Mouse (Mus musculus) kidney, postnatal 0 days (tissue): Measurements from ENCODE around the gene Ttc9b. TPM values are rescaled to one million over a fixed set of nuclear protein-coding genes. Genes with fewer than 3 reads are reported as not detected.
"Not testable (repeated sequence)": the region's sequence is repeated elsewhere in the genome, so short reads cannot be mapped to it uniquely, and the experiment has no call there.

ENCODE experiments used
- ATAC-seq: fragments of 200-750 bp; cut with Nextera tagmentation; replicated peaks from 2 replicates; pipeline ENCODE4 v1.8.0; 2017; ENCODE audit warnings: low read depth, moderate number of reproducible peaks, moderate TSS enrichment, moderate library complexity; ENCODE audit not compliant: low FRiP score
- DNase-seq: peaks from one replicate; pipeline ENCODE4 v3.0.0-alpha.2; 2016; ENCODE audit warnings: low spot score
- H3K27ac ChIP-seq: fragments of 300-500 bp; sonication (generic); 2 replicates; pipeline ENCODE4 v1.5.1; 2014; ENCODE audit warnings: mild to moderate bottlenecking
- H3K27me3 ChIP-seq: fragments of 300-500 bp; sonication (generic); 2 replicates; pipeline ENCODE4 v1.6.1; 2014; ENCODE audit warnings: low read length, mixed read lengths; ENCODE audit not compliant: insufficient read depth
- H3K36me3 ChIP-seq: fragments of 300-500 bp; sonication (generic); 2 replicates; pipeline ENCODE4 v1.6.1; 2014; ENCODE audit warnings: low read length, mixed read lengths; ENCODE audit not compliant: insufficient read depth
- H3K4me1 ChIP-seq: fragments of 300-500 bp; sonication (generic); replicated peaks from 2 replicates; pipeline ENCODE4 v1.6.1; 2014; ENCODE audit warnings: antibody characterized with exemption, low read length, mixed read lengths; ENCODE audit not compliant: insufficient read depth
- H3K4me2 ChIP-seq: fragments of 300-500 bp; sonication (generic); 2 replicates; pipeline ENCODE4 v1.6.1; 2014; ENCODE audit warnings: mild to moderate bottlenecking, low read length, moderate library complexity, mixed read lengths
- H3K4me3 ChIP-seq: fragments of 300-500 bp; sonication (generic); replicated peaks from 2 replicates; pipeline ENCODE4 v1.5.1; 2014; ENCODE audit warnings: low read depth, low read length
- H3K9ac ChIP-seq: fragments of 300-500 bp; sonication (generic); 2 replicates; pipeline ENCODE4 v1.6.1; 2014; ENCODE audit warnings: low read depth, low read length
- H3K9me3 ChIP-seq: fragments of 300-500 bp; sonication (generic); replicated peaks from 2 replicates; pipeline ENCODE4 v1.6.1; 2016; ENCODE audit warnings: low read length, inconsistent platforms, mixed read lengths
- CTCF ChIP-seq: IDR thresholded peaks from 2 replicates; pipeline ENCODE4 v1.5.1; 2016; ENCODE audit warnings: antibody characterized with exemption, low read depth, mild to moderate bottlenecking, moderate library complexity
- WGBS: fragments of 180-500 bp; shearing (Covaris S2); extraction: QIAGEN DNeasy Blood & Tissue Kit; methylation state at CpG from one replicate; pipeline ENCODE4 v1.1.7; 2014; 5-methylcytosine and 5-hydroxymethylcytosine counted together
- polyA plus RNA-seq: library from polyadenylated mRNA; unstranded; fragments of >200 nt; fragmentation: Nextera tagmentation; extraction: Ambion mirVana; gene quantifications from 2 replicates; pipeline ENCODE4 v1.2.1, GENCODE M21; 2015

The Ttc9b gene
- polyA plus RNA-seq, 1 experiment from 2014 or later: not detected

GRCm38 (mm10) chr7:27613751-27614499 is 39.8 kb upstream of the Ttc9b start:
- peaks cover 43% of the 10 kb centered on the region for H3K36me3 ChIP-seq
- 76% methylated on average over 8 of the region's 8 CpGs for WGBS
- no peak for ATAC-seq

GRCm38 (mm10) chr7:27621028-27621427 is 32.7 kb upstream of the Ttc9b start:
- no peak overlapping the region for H3K9ac ChIP-seq
- TF ChIP-seq CTCF: no peak
- H3K36me3 ChIP-seq: peaks cover 80% of the 10 kb centered on the region
- WGBS: 74% methylated on average over 6 of the region's 6 CpGs
- no peak overlapping the region for H3K4me2 ChIP-seq
- no peaks in the 10 kb centered on the region for H3K9me3 ChIP-seq
- no peak overlapping the region for H3K4me3 ChIP-seq
- ATAC-seq (no peak), DNase-seq (no peak)
- no peak overlapping the region for H3K27ac ChIP-seq
- H3K4me1 ChIP-seq: no peaks in the 10 kb centered on the region
- no peaks in the 10 kb centered on the region for H3K27me3 ChIP-seq

More at GRCm38 (mm10) chr7:27613751-27614499, 39.8 kb upstream of the Ttc9b start:
- Histone ChIP-seq H3K4me1 (no peaks in the 10 kb centered on the region), H3K27ac (no peak overlapping the region), H3K9me3 (no peaks in the 10 kb centered on the region), H3K27me3 (no peaks in the 10 kb centered on the region), H3K4me3 (no peak overlapping the region), H3K9ac (no peak overlapping the region), H3K4me2 (no peak overlapping the region)
- TF ChIP-seq CTCF: no peak
- DNase-seq: no peak

GRCm38 (mm10) chr7:27622234-27622633 is 31.5 kb upstream of the Ttc9b start:
- 79% methylated on average over 1 of the region's 1 CpGs for WGBS

GRCm38 (mm10) chr7:27624967-27625366 is 28.7 kb upstream of the Ttc9b start:
- TF ChIP-seq CTCF: no peak
- H3K36me3 ChIP-seq: peaks cover 76% of the 10 kb centered on the region
- DNase-seq (no peak), ATAC-seq (no peak)
- H3K27ac ChIP-seq: no peak overlapping the region
- no peak overlapping the region for H3K4me2 ChIP-seq
- no peaks in the 10 kb centered on the region for H3K4me1 ChIP-seq
- no peaks in the 10 kb centered on the region for H3K27me3 ChIP-seq
- H3K4me3 ChIP-seq: no peak overlapping the region
- H3K9me3 ChIP-seq: no peaks in the 10 kb centered on the region
- H3K9ac ChIP-seq: no peak overlapping the region

More at GRCm38 (mm10) chr7:27622234-27622633, 31.5 kb upstream of the Ttc9b start:
- peaks cover 78% of the 10 kb centered on the region for H3K36me3 ChIP-seq
- H3K4me1 ChIP-seq: no peaks in the 10 kb centered on the region
- no peaks in the 10 kb centered on the region for H3K9me3 ChIP-seq
- no peak overlapping the region for H3K9ac ChIP-seq
- no peak for ATAC-seq
- TF ChIP-seq CTCF: no peak
- no peak overlapping the region for H3K27ac ChIP-seq
- H3K27me3 ChIP-seq: no peaks in the 10 kb centered on the region
- DNase-seq: no peak
- no peak overlapping the region for H3K4me3 ChIP-seq
- H3K4me2 ChIP-seq: no peak overlapping the region

GRCm38 (mm10) chr7:27627707-27628106 is 26.0 kb upstream of the Ttc9b start:
- no peak for TF ChIP-seq CTCF
- H3K36me3 ChIP-seq: peaks cover 70% of the 10 kb centered on the region

GRCm38 (mm10) chr7:27628190-27628589 is 25.5 kb upstream of the Ttc9b start:
- TF ChIP-seq CTCF: no peak
- Histone ChIP-seq H3K4me2 (no peak overlapping the region), H3K9me3 (no peaks in the 10 kb centered on the region), H3K9ac (no peak overlapping the region), H3K36me3 (peaks cover 71% of the 10 kb centered on the region), H3K4me1 (no peaks in the 10 kb centered on the region), H3K4me3 (no peak overlapping the region), H3K27me3 (no peaks in the 10 kb centered on the region), H3K27ac (no peak overlapping the region)
- DNase-seq (no peak), ATAC-seq (no peak)
- 94% methylated on average over 6 of the region's 6 CpGs for WGBS

More at GRCm38 (mm10) chr7:27627707-27628106, 26.0 kb upstream of the Ttc9b start:
- no peak overlapping the region for H3K4me2 ChIP-seq
- H3K9ac ChIP-seq: no peak overlapping the region
- DNase-seq: no peak
- no peak overlapping the region for H3K27ac ChIP-seq
- 90% methylated on average over 7 of the region's 7 CpGs for WGBS
- no peak for ATAC-seq
- H3K27me3 ChIP-seq: no peaks in the 10 kb centered on the region
- no peak overlapping the region for H3K4me3 ChIP-seq
- no peaks in the 10 kb centered on the region for H3K9me3 ChIP-seq
- H3K4me1 ChIP-seq: no peaks in the 10 kb centered on the region

GRCm38 (mm10) chr7:27628816-27629215 is 24.9 kb upstream of the Ttc9b start:
- H3K9ac ChIP-seq, ATAC-seq, H3K4me1 ChIP-seq, H3K4me2 ChIP-seq, H3K27me3 ChIP-seq, H3K27ac ChIP-seq, H3K4me3 ChIP-seq, H3K9me3 ChIP-seq, DNase-seq: not testable (repeated sequence)
- H3K36me3 ChIP-seq: peaks cover 70% of the 10 kb centered on the region
- WGBS: 95% methylated on average over 7 of the region's 7 CpGs
